14 mouse cellular contexts compared by ENCODE assay signal in genomic region chr2:79215479-79215878, GRCm38 (mm10).
"Had no signal": no experiment of that assay in that cellular context is flagged by ENCODE, and none has a peak within 500 bp of the region (broad histone marks: within the 10 kb centered on the region; RNA-seq: fewer than 3 reads in every experiment).

No protein-coding gene starts in this region.

- H3K9ac ChIP-seq: liver, embryonic 12.5 days; liver, embryonic 14.5 days; lung, embryonic 14.5 days; midbrain, embryonic 12.5 days; neural tube, embryonic 12.5 days had no signal

- H3K27ac ChIP-seq: liver, embryonic 12.5 days; liver, embryonic 14.5 days; midbrain, embryonic 12.5 days; neural tube, embryonic 12.5 days had no signal

- H3K4me2 ChIP-seq: liver, embryonic 12.5 days; lung, embryonic 14.5 days; midbrain, embryonic 12.5 days; neural tube, embryonic 12.5 days had no signal

- ATAC-seq: liver, embryonic 12.5 days had no signal

- H3K9me3 ChIP-seq: liver, embryonic 12.5 days; megakaryocyte, embryonic 14.5 days; midbrain, embryonic 12.5 days; neural tube, embryonic 12.5 days had no signal

- H3K4me3 ChIP-seq: liver, embryonic 12.5 days; megakaryocyte, embryonic 14.5 days; midbrain, embryonic 12.5 days; neural tube, embryonic 12.5 days had no signal

- DNase-seq: lung, adult 18-20 months; lung, embryonic 14.5 days; lung, postnatal 10 days; lung, postnatal 4 days; midbrain, embryonic 14.5 days; right cerebral cortex, postnatal 14 days; thymus, adult 18-20 months; thymus, postnatal 14 days; thymus, postnatal 36 days had no signal

- H3K27me3 ChIP-seq: liver, embryonic 12.5 days; megakaryocyte, embryonic 14.5 days; midbrain, embryonic 12.5 days; neural tube, embryonic 12.5 days had no signal

- H3K4me1 ChIP-seq: liver, embryonic 12.5 days; megakaryocyte, embryonic 14.5 days; midbrain, embryonic 12.5 days; neural tube, embryonic 12.5 days had no signal

- H3K36me3 ChIP-seq: liver, embryonic 12.5 days; midbrain, embryonic 12.5 days; neural tube, embryonic 12.5 days had no signal
